Mouse (Mus musculus) MEL (cell line): ENCODE measurements around the gene Apod. TPM values are rescaled to one million over a fixed set of nuclear protein-coding genes. Genes with fewer than 3 reads are reported as not detected.

Experiments used
- DNase-seq: peaks from one replicate; pipeline ENCODE4 v3.0.0; 2011; ENCODE audit warnings: low read depth, low spot score
- H3K27ac ChIP-seq: 2 replicates; pipeline ENCODE4 v1.5.1; 2012; ENCODE audit warnings: low read depth, mild to moderate bottlenecking, control low read depth, low read length, moderate library complexity; ENCODE audit not compliant: control insufficient read depth
- H3K27me3 ChIP-seq, 2 experiments: fragments of 150-350 bp in 1 of 2; sonication (generic) in 1 of 2; 2 replicates each; pipeline ENCODE4 v1.6.1; 2012; ENCODE audit warnings: low read length in 2 of 2, mild to moderate bottlenecking in 2 of 2, improper control_type of control experiment in 1 of 2, moderate library complexity in 1 of 2; ENCODE audit not compliant: insufficient read depth in 2 of 2, control insufficient read depth in 1 of 2
- H3K36me3 ChIP-seq, 2 experiments: 2 replicates each; pipeline ENCODE4 v1.6.1; 2012 to 2014; ENCODE audit warnings: low read length in 2 of 2, improper control_type of control experiment in 1 of 2, inconsistent platforms in 1 of 2, mild to moderate bottlenecking in 1 of 2; ENCODE audit not compliant: insufficient read depth in 2 of 2, control insufficient read depth in 1 of 2
- H3K4me1 ChIP-seq, 2 experiments: fragments of 150-350 bp in 1 of 2; sonication (generic) in 1 of 2; 2 replicates each; pipeline ENCODE4 v1.6.1; 2012; ENCODE audit warnings: low read length in 2 of 2, improper control_type of control experiment in 1 of 2, mild to moderate bottlenecking in 1 of 2; ENCODE audit not compliant: insufficient read depth in 2 of 2, control insufficient read depth in 1 of 2
- H3K4me3 ChIP-seq, 2 experiments: fragments of 150-350 bp in 1 of 2; sonication (generic) in 1 of 2; 2 replicates each; pipeline ENCODE4 v1.5.1; 2012; ENCODE audit warnings: low read depth in 2 of 2, low read length in 2 of 2, mild to moderate bottlenecking in 2 of 2, moderate library complexity in 2 of 2, control low read depth in 1 of 2, improper control_type of control experiment in 1 of 2; ENCODE audit not compliant: control insufficient read depth in 1 of 2, insufficient read depth in 1 of 2
- H3K79me2 ChIP-seq: 2 replicates; pipeline ENCODE4 v1.6.1; 2012; ENCODE audit warnings: mild to moderate bottlenecking, low read length, moderate library complexity; ENCODE audit not compliant: control insufficient read depth, poor library complexity, insufficient read depth
- H3K9ac ChIP-seq: 2 replicates; pipeline ENCODE4 v1.6.1; 2012; ENCODE audit warnings: low read depth, mild to moderate bottlenecking, control low read depth, low read length, moderate library complexity; ENCODE audit not compliant: control insufficient read depth, poor library complexity, severe bottlenecking
- H3K9me3 ChIP-seq: fragments of 150-350 bp; sonication (generic); replicated peaks from 2 replicates; pipeline ENCODE4 v1.6.1; 2012; ENCODE audit warnings: mild to moderate bottlenecking, low read length, improper control_type of control experiment, moderate library complexity; ENCODE audit not compliant: insufficient read depth
- BHLHE40 ChIP-seq: IDR thresholded peaks from 2 replicates; pipeline ENCODE4 v1.6.1; 2012; ENCODE audit warnings: low read depth, mild to moderate bottlenecking, inconsistent platforms, low read length, improper control_type of control experiment, borderline replicate concordance
- CTCF ChIP-seq, 3 experiments: IDR thresholded peaks in 2 of 3; conservative IDR thresholded peaks in 1 of 3; 2 replicates each; pipeline ENCODE4 v1.5.1; 2011 to 2012; ENCODE audit warnings: low read length in 3 of 3, low read depth in 2 of 3, mild to moderate bottlenecking in 2 of 3, improper control_type of control experiment in 1 of 3, inconsistent platforms in 1 of 3, mixed read lengths in 1 of 3, moderate library complexity in 1 of 3; ENCODE audit not compliant: control insufficient read depth in 1 of 3, insufficient read depth in 1 of 3, poor library complexity in 1 of 3, severe bottlenecking in 1 of 3
- ELF1 ChIP-seq: IDR thresholded peaks from 2 replicates; pipeline ENCODE4 v1.6.1; 2014; ENCODE audit warnings: low read depth, mild to moderate bottlenecking, inconsistent platforms, low read length, improper control_type of control experiment, moderate library complexity
- EP300 ChIP-seq, 2 experiments: IDR thresholded peaks; 2 replicates each; pipeline ENCODE4 v1.6.1; 2011; ENCODE audit warnings: improper control_type of control experiment in 2 of 2, low read length in 2 of 2, low read depth in 1 of 2, mild to moderate bottlenecking in 1 of 2
- ETS1 ChIP-seq: IDR thresholded peaks from 2 replicates; pipeline ENCODE4 v1.6.1; 2012; ENCODE audit warnings: low read depth, mild to moderate bottlenecking, inconsistent platforms, low read length, improper control_type of control experiment, moderate library complexity
- GABPA ChIP-seq: IDR thresholded peaks from 2 replicates; pipeline ENCODE4 v1.6.1; 2012; ENCODE audit warnings: low read depth, mild to moderate bottlenecking, inconsistent platforms, low read length, improper control_type of control experiment, moderate library complexity
- GATA1 ChIP-seq: IDR thresholded peaks from 2 replicates; pipeline ENCODE4 v1.6.1; 2011; ENCODE audit warnings: low read depth, low read length, improper control_type of control experiment
- HCFC1 ChIP-seq: IDR thresholded peaks from 2 replicates; pipeline ENCODE4 v1.6.1; 2012; ENCODE audit warnings: low read depth, mild to moderate bottlenecking, inconsistent platforms, low read length, improper control_type of control experiment, moderate library complexity
- MAFK ChIP-seq: IDR thresholded peaks from 2 replicates; pipeline ENCODE4 v1.6.1; 2011; ENCODE audit warnings: low read depth, mild to moderate bottlenecking, low read length, improper control_type of control experiment, borderline replicate concordance
- MAX ChIP-seq: IDR thresholded peaks from 2 replicates; pipeline ENCODE4 v1.6.1; 2011; ENCODE audit warnings: low read length, improper control_type of control experiment
- MYB ChIP-seq: IDR thresholded peaks from 2 replicates; pipeline ENCODE4 v1.6.1; 2011; ENCODE audit warnings: mild to moderate bottlenecking, low read depth, low read length, improper control_type of control experiment
- MYC ChIP-seq: IDR thresholded peaks from 2 replicates; pipeline ENCODE4 v1.6.1; 2011; ENCODE audit warnings: low read depth, mild to moderate bottlenecking, low read length, improper control_type of control experiment, moderate library complexity
- NELFE ChIP-seq: IDR thresholded peaks from 2 replicates; pipeline ENCODE4 v1.6.1; 2011; ENCODE audit warnings: low read depth, low read length, improper control_type of control experiment
- POLR2A ChIP-seq, 2 experiments: IDR thresholded peaks; 2 replicates each; pipeline ENCODE4 v1.6.1; 2011 to 2012; ENCODE audit warnings: low read length in 2 of 2, mild to moderate bottlenecking in 2 of 2, control low read depth in 1 of 2, improper control_type of control experiment in 1 of 2, low read depth in 1 of 2, moderate library complexity in 1 of 2; ENCODE audit not compliant: control insufficient read depth in 1 of 2, insufficient read depth in 1 of 2, poor library complexity in 1 of 2
- POLR2AphosphoS5 ChIP-seq: IDR thresholded peaks from 2 replicates; pipeline ENCODE4 v1.6.1; 2012; ENCODE audit warnings: low read depth, borderline replicate concordance, mild to moderate bottlenecking, inconsistent platforms, low read length, moderate library complexity, mixed read lengths
- RAD21 ChIP-seq: IDR thresholded peaks from 2 replicates; pipeline ENCODE4 v1.6.1; 2011; ENCODE audit warnings: mild to moderate bottlenecking, low read depth, low read length, improper control_type of control experiment
- RCOR1 ChIP-seq: IDR thresholded peaks from 2 replicates; pipeline ENCODE4 v1.6.1; 2012; ENCODE audit warnings: low read depth, mild to moderate bottlenecking, inconsistent platforms, low read length, improper control_type of control experiment
- SIN3A ChIP-seq: IDR thresholded peaks from 2 replicates; pipeline ENCODE4 v1.6.1; 2012; ENCODE audit warnings: low read length, improper control_type of control experiment, inconsistent platforms
- SMC3 ChIP-seq: IDR thresholded peaks from 2 replicates; pipeline ENCODE4 v1.6.1; 2011; ENCODE audit warnings: low read depth, low read length, improper control_type of control experiment
- TAL1 ChIP-seq: IDR thresholded peaks from 2 replicates; pipeline ENCODE4 v1.6.1; 2012; ENCODE audit warnings: mild to moderate bottlenecking, inconsistent platforms, low read length, moderate library complexity, mixed read lengths
- TBP ChIP-seq: IDR thresholded peaks from 2 replicates; pipeline ENCODE4 v1.8.0; 2011; ENCODE audit warnings: low read depth, low read length, improper control_type of control experiment
- TCF12 ChIP-seq: IDR thresholded peaks from 2 replicates; pipeline ENCODE4 v1.6.1; 2014; ENCODE audit warnings: low read depth, mild to moderate bottlenecking, inconsistent platforms, low read length, improper control_type of control experiment, moderate library complexity
- UBTF ChIP-seq: IDR thresholded peaks from 2 replicates; pipeline ENCODE4 v1.6.1; 2012; ENCODE audit warnings: low read depth, mild to moderate bottlenecking, inconsistent platforms, low read length, improper control_type of control experiment, moderate library complexity, borderline replicate concordance; ENCODE audit not compliant: insufficient read depth
- USF1 ChIP-seq: IDR thresholded peaks from 2 replicates; pipeline ENCODE4 v1.6.1; 2014; ENCODE audit warnings: low read depth, mild to moderate bottlenecking, inconsistent platforms, low read length, improper control_type of control experiment, moderate library complexity
- ZKSCAN1 ChIP-seq: IDR thresholded peaks from 2 replicates; pipeline ENCODE4 v1.6.1; 2012; ENCODE audit warnings: low read depth, mild to moderate bottlenecking, inconsistent platforms, low read length, improper control_type of control experiment, moderate library complexity
- ZMIZ1 ChIP-seq: IDR thresholded peaks from 2 replicates; pipeline ENCODE4 v1.6.1; 2012; ENCODE audit warnings: low read depth, mild to moderate bottlenecking, inconsistent platforms, low read length, improper control_type of control experiment, moderate library complexity
- ZNF384 ChIP-seq: IDR thresholded peaks from 2 replicates; pipeline ENCODE4 v1.6.1; 2012; ENCODE audit warnings: low read depth, mild to moderate bottlenecking, inconsistent platforms, low read length, improper control_type of control experiment
- polyA plus RNA-seq, 2 experiments: library from polyadenylated mRNA; stranded (reverse) in 1 of 2; unstranded in 1 of 2; fragments of >175 nt in 1 of 2; fragments of >200 nt in 1 of 2; gene quantifications; 2 replicates each; pipeline versions ENCODE4 v1.2.1 to v1.2.4; 2012; ENCODE audit warnings: low replicate concordance in 2 of 2, low read depth in 1 of 2; ENCODE audit not compliant: insufficient read length in 2 of 2, insufficient read depth in 1 of 2, missing spikeins in 1 of 2
- total RNA-seq: library from RNA; depleted of rRNA; stranded (reverse); fragments of 300-350 nt; gene quantifications from 2 replicates; pipeline ENCODE4 v1.2.3, GENCODE M21; 2012; rRNA removed

Apod gene
- total RNA-seq: not detected in 2 replicates
- not detected for polyA plus RNA-seq

DNA sequence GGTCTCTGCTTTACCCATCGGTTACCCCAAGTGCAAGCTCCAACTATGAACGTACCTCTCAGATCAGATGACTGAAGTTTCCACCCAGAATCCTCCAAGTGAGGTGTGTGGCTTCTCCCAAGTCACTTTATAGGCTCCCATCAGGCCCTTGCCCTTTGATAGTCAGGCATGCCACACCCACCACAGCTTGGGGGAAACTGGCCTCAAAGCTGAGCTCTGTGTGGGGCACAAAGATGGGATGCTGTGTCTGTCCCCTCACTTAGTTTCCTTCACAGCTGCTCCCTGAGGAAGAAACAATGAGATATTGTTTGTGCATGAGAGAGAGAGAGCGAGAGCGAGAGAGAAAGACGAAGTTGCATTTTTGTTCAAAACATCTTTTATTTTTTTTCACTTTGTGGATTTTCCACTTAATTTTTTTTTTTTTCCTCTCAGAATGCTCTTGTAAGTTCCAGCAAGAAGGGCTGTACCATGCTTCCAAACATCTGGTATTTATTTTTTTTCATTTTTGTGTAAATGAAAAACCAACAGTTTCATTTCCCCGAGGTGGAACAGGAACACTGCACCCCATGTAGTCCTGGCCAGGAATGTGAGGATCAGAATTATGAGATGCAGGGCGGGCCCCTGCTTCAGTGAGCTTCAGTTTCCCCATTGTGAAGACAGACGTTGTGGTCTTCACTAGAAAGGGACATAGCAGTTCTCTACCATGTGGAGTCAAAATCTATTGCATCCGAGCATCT lies at the start of gene Apod:
Gene Apod (minus strand): TSS at position 312 of the 737 bp plus-strand sequence.
- Histone ChIP-seq H3K4me1 (no peaks in the 10 kb centered on the region), H3K79me2 (no peaks in the 10 kb centered on the region), H3K36me3 (no peaks in the 10 kb centered on the region), H3K27me3 (peaks cover 8% of the 10 kb centered on the region in 2 experiments), H3K4me3 (no peak within 1 kb of the TSS), H3K9me3 (no peaks in the 10 kb centered on the region), H3K9ac (no peak within 1 kb of the TSS), H3K27ac (no peak within 1 kb of the TSS)
- TF ChIP-seq ZKSCAN1 (no peak), ZNF384 (no peak), RAD21 (no peak), UBTF (no peak)
- no peak for DNase-seq

DNA sequence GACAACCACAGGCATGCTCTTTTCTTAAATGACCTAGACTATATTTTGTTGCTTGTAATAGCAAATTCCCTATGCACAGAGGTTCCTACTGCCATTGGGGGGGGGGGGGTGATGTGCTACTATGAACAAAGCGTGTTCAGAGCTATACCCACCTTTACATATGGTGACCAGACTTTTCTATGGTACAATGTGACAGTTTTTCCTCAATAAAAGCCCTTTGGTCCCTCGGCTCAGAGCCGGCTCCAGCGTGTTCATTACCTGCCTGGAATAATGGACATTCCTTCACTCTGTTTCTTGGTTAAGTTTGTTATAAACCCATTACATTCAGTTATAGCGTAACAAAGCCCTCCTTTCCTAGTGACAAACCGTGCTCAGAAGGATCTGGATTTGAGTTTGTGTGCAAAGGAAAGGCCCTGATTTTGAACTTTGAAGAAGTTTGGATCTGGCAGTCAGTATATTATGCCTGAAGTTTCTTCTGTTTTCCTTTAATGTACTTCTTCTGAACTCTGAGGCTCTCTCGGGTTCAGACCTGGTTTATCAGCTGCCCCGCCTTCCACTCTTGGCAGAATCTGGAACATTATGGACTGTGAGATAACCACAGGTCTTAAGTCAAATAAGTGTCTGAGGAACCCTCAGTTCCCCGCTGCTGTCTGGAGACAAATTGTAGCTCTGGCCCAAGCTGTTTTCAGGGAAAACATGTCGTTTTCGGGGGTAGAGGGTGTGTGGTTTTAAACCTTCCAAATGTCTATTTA lies 49.3 kb upstream of the Apod start:
- H3K79me2 ChIP-seq: no peaks in the 10 kb centered on the region
- peaks cover 26 to 44% of the 10 kb centered on the region in 2 experiments for H3K4me1 ChIP-seq
- peak; percentile 90 for DNase-seq
- H3K27ac ChIP-seq: peak overlapping the region; percentile 57
- peak overlapping the region; percentile 42 for H3K9ac ChIP-seq
- H3K4me3 ChIP-seq: peak overlapping the region; percentile 21 to 28; a peak in 3 of 4 replicates
- H3K27me3 ChIP-seq: no peaks in the 10 kb centered on the region
- no peaks in the 10 kb centered on the region for H3K9me3 ChIP-seq
- TF ChIP-seq EP300 (IDR thresholded peaks at IDR 0.05; ENCODE audit: low read depth in 1 of 2, low read length in 2 of 2): peak; percentile 89 to 91
- no peak for TF ChIP-seq MAX
- peak; percentile 54 for TF ChIP-seq SIN3A
- 0 out of 2 replicates have a peak, but pooled peaks have one; percentile 8 for TF ChIP-seq HCFC1
- TF ChIP-seq RCOR1: peak; percentile 90
- TF ChIP-seq MYB: no peak
- TF ChIP-seq GABPA: 0 out of 2 replicates have a peak, but pooled peaks have one; percentile 67
- TF ChIP-seq ELF1: no peak
- TF ChIP-seq MYC: 0 out of 2 replicates have a peak, but pooled peaks have one; percentile 1
- no peak for TF ChIP-seq POLR2A (IDR thresholded peaks at IDR 0.05; ENCODE audit: control insufficient read depth in 1 of 2, insufficient read depth in 1 of 2, low read depth in 1 of 2, low read length in 2 of 2, poor library complexity in 1 of 2)
- TF ChIP-seq CTCF (IDR thresholded peaks at IDR 0.05 in 2 of 3, conservative IDR thresholded peaks at IDR 0.05 in 1 of 3; ENCODE audit: control insufficient read depth in 1 of 3, insufficient read depth in 1 of 3, low read depth in 2 of 3, low read length in 3 of 3, poor library complexity in 1 of 3, severe bottlenecking in 1 of 3): no peak
- no peak for TF ChIP-seq NELFE
- TF ChIP-seq POLR2AphosphoS5: no peak
- TF ChIP-seq SMC3: peak; percentile 10; the same call in 1 of the 2 replicates
- TF ChIP-seq GATA1: peak; percentile 91
- TF ChIP-seq ZKSCAN1: no peak
- TF ChIP-seq ZMIZ1: no peak
- no peak for TF ChIP-seq ZNF384
- peak; percentile 81 for TF ChIP-seq ETS1
- no peak for TF ChIP-seq BHLHE40
- TF ChIP-seq TAL1: peak; percentile 74
- TF ChIP-seq TCF12: peak; percentile 92
- 0 out of 2 replicates have a peak, but pooled peaks have one; percentile 10 for TF ChIP-seq MAFK
- TF ChIP-seq TBP: 0 out of 2 replicates have a peak, but pooled peaks have one; percentile 9
- TF ChIP-seq USF1: no peak
- peaks cover 0 to 34% of the 10 kb centered on the region in 2 experiments; a peak in 2 of 4 replicates for H3K36me3 ChIP-seq
